Mouse (Mus musculus): Measurements from ENCODE around the gene Cdc42ep5. TPM values are rescaled to one million over a fixed set of nuclear protein-coding genes. Genes with fewer than 3 reads are reported as not detected.

The Cdc42ep5 gene
- polyA plus RNA-seq, 1 experiment from 2014 or later = 32.1 TPM

GRCm38 (mm10) chr7:4126992-4127785, 37.5 kb downstream of the Cdc42ep5 start:
- ATAC-seq (replicated peaks; ENCODE audit: insufficient number of reproducible peaks, low FRiP score, low TSS enrichment) = no peak

GRCm38 (mm10) chr7:4125306-4125705, 39.4 kb downstream of the Cdc42ep5 start:
- H3K4me2 ChIP-seq = no peak overlapping the region
- no peak overlapping the region for H3K4me3 ChIP-seq (ENCODE audit: low read depth, low read length)
- no peaks in the 10 kb centered on the region for H3K9me3 ChIP-seq (replicated peaks; ENCODE audit: control insufficient read depth, low read length)
- no peaks in the 10 kb centered on the region for H3K36me3 ChIP-seq (ENCODE audit: control insufficient read depth, insufficient read depth, low read length)
- no peak for ATAC-seq (replicated peaks; ENCODE audit: insufficient number of reproducible peaks, low FRiP score, low TSS enrichment)
- H3K9ac ChIP-seq (ENCODE audit: low read depth, low read length) = no peak overlapping the region
- 11% methylated on average over 9 of the region's 9 CpGs for WGBS (ENCODE audit: insufficient replicate concordance)
- H3K27ac ChIP-seq (ENCODE audit: low read depth, low read length) = no peak overlapping the region
- H3K4me1 ChIP-seq (ENCODE audit: control insufficient read depth, insufficient read depth, low read length) = no peaks in the 10 kb centered on the region; the same call in 1 of the 2 replicates
- peaks cover 15% of the 10 kb centered on the region for H3K27me3 ChIP-seq (ENCODE audit: control insufficient read depth, insufficient read depth, low read length)

More at GRCm38 (mm10) chr7:4126992-4127785, 37.5 kb downstream of the Cdc42ep5 start:
- Histone ChIP-seq H3K4me2 (no peak overlapping the region), H3K4me1 (ENCODE audit: control insufficient read depth, insufficient read depth, low read length) (no peaks in the 10 kb centered on the region; the same call in 1 of the 2 replicates), H3K27ac (ENCODE audit: low read depth, low read length) (no peak overlapping the region), H3K4me3 (ENCODE audit: low read depth, low read length) (no peak overlapping the region), H3K27me3 (ENCODE audit: control insufficient read depth, insufficient read depth, low read length) (peaks cover 5% of the 10 kb centered on the region; the same call in 1 of the 2 replicates), H3K9me3 (replicated peaks; ENCODE audit: control insufficient read depth, low read length) (no peaks in the 10 kb centered on the region), H3K9ac (ENCODE audit: low read depth, low read length) (no peak overlapping the region), H3K36me3 (ENCODE audit: control insufficient read depth, insufficient read depth, low read length) (no peaks in the 10 kb centered on the region)
- 77% methylated on average over 11 of the region's 11 CpGs for WGBS (ENCODE audit: insufficient replicate concordance)

GRCm38 (mm10) chr7:4124856-4125255, 39.8 kb downstream of the Cdc42ep5 start:
- Histone ChIP-seq H3K4me3 (ENCODE audit: low read depth, low read length) (no peak overlapping the region), H3K27me3 (ENCODE audit: control insufficient read depth, insufficient read depth, low read length) (peaks cover 20% of the 10 kb centered on the region), H3K4me1 (ENCODE audit: control insufficient read depth, insufficient read depth, low read length) (no peaks in the 10 kb centered on the region; the same call in 1 of the 2 replicates), H3K4me2 (no peak overlapping the region), H3K9ac (ENCODE audit: low read depth, low read length) (no peak overlapping the region), H3K36me3 (ENCODE audit: control insufficient read depth, insufficient read depth, low read length) (no peaks in the 10 kb centered on the region), H3K27ac (ENCODE audit: low read depth, low read length) (no peak overlapping the region), H3K9me3 (replicated peaks; ENCODE audit: control insufficient read depth, low read length) (no peaks in the 10 kb centered on the region)
- WGBS (ENCODE audit: insufficient replicate concordance) = 20% methylated on average over 5 of the region's 5 CpGs
- no peak for ATAC-seq (replicated peaks; ENCODE audit: insufficient number of reproducible peaks, low FRiP score, low TSS enrichment)

- H3K36me3 ChIP-seq (ENCODE audit: control insufficient read depth, insufficient read depth, low read length) = no peaks in the 10 kb centered on the region
- peaks cover 25% of the 10 kb centered on the region for H3K27me3 ChIP-seq (ENCODE audit: control insufficient read depth, insufficient read depth, low read length)
- WGBS (ENCODE audit: insufficient replicate concordance) = 2% methylated on average over 10 of the region's 10 CpGs
- peaks cover 3% of the 10 kb centered on the region; the same call in 1 of the 2 replicates for H3K4me1 ChIP-seq (ENCODE audit: control insufficient read depth, insufficient read depth, low read length)
- H3K9me3 ChIP-seq (replicated peaks; ENCODE audit: control insufficient read depth, low read length) = no peaks in the 10 kb centered on the region
- H3K4me3 ChIP-seq (ENCODE audit: low read depth, low read length) = peak overlapping the region; percentile 18; the same call in 1 of the 2 replicates
- H3K4me2 ChIP-seq = peak overlapping the region; percentile 19; the same call in 1 of the 2 replicates
- H3K27ac ChIP-seq (ENCODE audit: low read depth, low read length) = no peak overlapping the region
- H3K9ac ChIP-seq (ENCODE audit: low read depth, low read length) = no peak overlapping the region
- no peak for ATAC-seq (replicated peaks; ENCODE audit: insufficient number of reproducible peaks, low FRiP score, low TSS enrichment)
These were observed 40.3 kb downstream of the Cdc42ep5 start for GRCm38 (mm10) chr7:4124315-4124759.

GRCm38 (mm10) chr7:4123732-4124131, 40.9 kb downstream of the Cdc42ep5 start:
- H3K4me2 ChIP-seq = no peak overlapping the region
- H3K9me3 ChIP-seq (replicated peaks; ENCODE audit: control insufficient read depth, low read length) = no peaks in the 10 kb centered on the region
- no peak overlapping the region for H3K27ac ChIP-seq (ENCODE audit: low read depth, low read length)
- peaks cover 31% of the 10 kb centered on the region for H3K27me3 ChIP-seq (ENCODE audit: control insufficient read depth, insufficient read depth, low read length)
- no peaks in the 10 kb centered on the region for H3K36me3 ChIP-seq (ENCODE audit: control insufficient read depth, insufficient read depth, low read length)
- 0 out of 2 replicates have a peak, but pooled peaks have one; percentile 6 for ATAC-seq (replicated peaks; ENCODE audit: insufficient number of reproducible peaks, low FRiP score, low TSS enrichment)
- H3K4me1 ChIP-seq (ENCODE audit: control insufficient read depth, insufficient read depth, low read length) = peaks cover 4% of the 10 kb centered on the region; the same call in 1 of the 2 replicates
- 58% methylated on average over 1 of the region's 1 CpGs for WGBS (ENCODE audit: insufficient replicate concordance)
- no peak overlapping the region for H3K9ac ChIP-seq (ENCODE audit: low read depth, low read length)
- H3K4me3 ChIP-seq (ENCODE audit: low read depth, low read length) = no peak overlapping the region

- H3K4me2 ChIP-seq = no peak overlapping the region
- H3K4me1 ChIP-seq (ENCODE audit: control insufficient read depth, insufficient read depth, low read length) = peaks cover 4% of the 10 kb centered on the region; the same call in 1 of the 2 replicates
- no peak overlapping the region for H3K9ac ChIP-seq (ENCODE audit: low read depth, low read length)
- H3K4me3 ChIP-seq (ENCODE audit: low read depth, low read length) = no peak overlapping the region
- WGBS (ENCODE audit: insufficient replicate concordance) = 80% methylated on average over 10 of the region's 10 CpGs
- ATAC-seq (replicated peaks; ENCODE audit: insufficient number of reproducible peaks, low FRiP score, low TSS enrichment) = no peak
- no peaks in the 10 kb centered on the region for H3K36me3 ChIP-seq (ENCODE audit: control insufficient read depth, insufficient read depth, low read length)
- no peaks in the 10 kb centered on the region for H3K9me3 ChIP-seq (replicated peaks; ENCODE audit: control insufficient read depth, low read length)
- H3K27me3 ChIP-seq (ENCODE audit: control insufficient read depth, insufficient read depth, low read length) = peaks cover 34% of the 10 kb centered on the region
- no peak overlapping the region for H3K27ac ChIP-seq (ENCODE audit: low read depth, low read length)
These were observed 41.9 kb downstream of the Cdc42ep5 start for GRCm38 (mm10) chr7:4122783-4123182.

GRCm38 (mm10) chr7:4122076-4122768, 42.4 kb downstream of the Cdc42ep5 start:
- H3K27ac ChIP-seq (ENCODE audit: low read depth, low read length) = no peak overlapping the region
- H3K4me1 ChIP-seq (ENCODE audit: control insufficient read depth, insufficient read depth, low read length) = peaks cover 4% of the 10 kb centered on the region; the same call in 1 of the 2 replicates
- no peaks in the 10 kb centered on the region for H3K36me3 ChIP-seq (ENCODE audit: control insufficient read depth, insufficient read depth, low read length)
- 48% methylated on average over 11 of the region's 11 CpGs for WGBS (ENCODE audit: insufficient replicate concordance)
- ATAC-seq (replicated peaks; ENCODE audit: insufficient number of reproducible peaks, low FRiP score, low TSS enrichment) = no peak
- H3K4me3 ChIP-seq (ENCODE audit: low read depth, low read length) = no peak overlapping the region
- H3K4me2 ChIP-seq = no peak overlapping the region
- no peak overlapping the region for H3K9ac ChIP-seq (ENCODE audit: low read depth, low read length)
- no peaks in the 10 kb centered on the region for H3K9me3 ChIP-seq (replicated peaks; ENCODE audit: control insufficient read depth, low read length)
- peaks cover 34% of the 10 kb centered on the region for H3K27me3 ChIP-seq (ENCODE audit: control insufficient read depth, insufficient read depth, low read length)

- WGBS (ENCODE audit: insufficient replicate concordance) = 20% methylated on average over 19 of the region's 19 CpGs
- no peak overlapping the region for H3K9ac ChIP-seq (ENCODE audit: low read depth, low read length)
- ATAC-seq (replicated peaks; ENCODE audit: insufficient number of reproducible peaks, low FRiP score, low TSS enrichment) = no peak
- peak overlapping the region; percentile 68; the same call in 1 of the 2 replicates for H3K4me2 ChIP-seq
- H3K4me3 ChIP-seq (ENCODE audit: low read depth, low read length) = no peak overlapping the region
- H3K27me3 ChIP-seq (ENCODE audit: control insufficient read depth, insufficient read depth, low read length) = peaks cover 34% of the 10 kb centered on the region
- H3K4me1 ChIP-seq (ENCODE audit: control insufficient read depth, insufficient read depth, low read length) = peaks cover 4% of the 10 kb centered on the region; the same call in 1 of the 2 replicates
- H3K9me3 ChIP-seq (replicated peaks; ENCODE audit: control insufficient read depth, low read length) = no peaks in the 10 kb centered on the region
- H3K27ac ChIP-seq (ENCODE audit: low read depth, low read length) = no peak overlapping the region
- no peaks in the 10 kb centered on the region for H3K36me3 ChIP-seq (ENCODE audit: control insufficient read depth, insufficient read depth, low read length)
These were observed 44.4 kb downstream of the Cdc42ep5 start for GRCm38 (mm10) chr7:4119976-4120921.
